Mouse (Mus musculus): ENCODE measurements around the gene Ppp4r2.
"Not testable (repeated sequence)": the region's sequence is repeated elsewhere in the genome, so short reads cannot be mapped to it uniquely, and the experiment has no call there.

The Ppp4r2 gene

GRCm38 (mm10) chr6:100829770-100830169, 3.7 kb upstream of the Ppp4r2 start:
- no peak for DNase-seq (ENCODE audit: low read depth in 1 of 2, low spot score in 2 of 2)

DNA sequence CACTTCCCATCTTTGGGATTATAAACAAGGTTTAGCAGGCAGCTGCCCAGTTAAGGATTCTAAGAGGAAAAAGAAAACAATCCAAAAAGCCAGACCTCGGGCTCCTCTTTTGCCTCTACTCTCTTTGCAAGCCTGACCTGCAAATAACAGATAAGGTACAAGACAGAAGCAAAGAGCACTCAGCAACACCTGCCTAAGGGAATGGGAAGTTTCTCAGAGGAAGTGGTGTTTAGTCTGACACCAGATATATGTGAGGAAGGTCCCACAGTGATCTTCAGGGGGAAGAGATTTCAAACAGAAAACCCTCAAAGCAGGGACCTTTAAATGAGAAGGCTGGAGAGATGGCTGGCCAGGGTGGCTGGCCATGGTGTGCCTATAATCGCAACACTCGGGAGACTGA, 2.2 kb upstream of the Ppp4r2 start:
- DNase-seq (ENCODE audit: low read depth in 1 of 2, low spot score in 2 of 2), result no peak

GRCm38 (mm10) chr6:100831751-100832150, 1.7 kb upstream of the Ppp4r2 start:
- DNase-seq (ENCODE audit: low read depth in 1 of 2, low spot score in 2 of 2), result no peak

GRCm38 (mm10) chr6:100833811-100834481, 524 bp downstream of the Ppp4r2 start:
- DNase-seq (ENCODE audit: low read depth in 1 of 2, low spot score in 2 of 2), result peak in 1 of 2 experiments; percentile 18

- no peak for DNase-seq (ENCODE audit: low read depth in 1 of 2, low spot score in 2 of 2)
Measured at GRCm38 (mm10) chr6:100834489-100835160, 1.2 kb downstream of the Ppp4r2 start.

DNA sequence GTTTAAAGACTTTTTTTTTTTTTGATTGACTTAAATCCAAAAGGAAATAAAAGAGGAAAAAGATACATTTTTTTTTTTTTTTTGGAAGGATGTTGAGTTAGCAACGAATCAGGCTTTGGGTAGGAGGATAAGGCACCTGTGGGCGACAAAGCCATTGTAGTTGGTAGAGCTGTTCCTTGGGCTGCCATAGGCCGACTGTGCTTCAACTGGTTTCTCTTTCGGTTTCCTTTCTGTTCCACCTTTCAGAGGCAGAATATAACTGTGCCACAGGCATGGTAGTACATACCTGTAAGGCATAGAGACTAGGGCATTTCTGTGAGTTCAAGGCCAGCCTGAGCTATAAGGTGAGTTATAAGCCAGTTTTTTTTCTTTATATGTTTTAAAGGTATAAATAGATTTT, 11.6 kb downstream of the Ppp4r2 start:
- DNase-seq (ENCODE audit: low read depth in 1 of 2, low spot score in 2 of 2), result no peak

GRCm38 (mm10) chr6:100847264-100847663, 13.8 kb downstream of the Ppp4r2 start:
- DNase-seq (ENCODE audit: low read depth in 1 of 2, low spot score in 2 of 2), result no peak

GRCm38 (mm10) chr6:100848682-100849375, 15.4 kb downstream of the Ppp4r2 start:
- no peak for DNase-seq (ENCODE audit: low read depth in 1 of 2, low spot score in 2 of 2)

DNA sequence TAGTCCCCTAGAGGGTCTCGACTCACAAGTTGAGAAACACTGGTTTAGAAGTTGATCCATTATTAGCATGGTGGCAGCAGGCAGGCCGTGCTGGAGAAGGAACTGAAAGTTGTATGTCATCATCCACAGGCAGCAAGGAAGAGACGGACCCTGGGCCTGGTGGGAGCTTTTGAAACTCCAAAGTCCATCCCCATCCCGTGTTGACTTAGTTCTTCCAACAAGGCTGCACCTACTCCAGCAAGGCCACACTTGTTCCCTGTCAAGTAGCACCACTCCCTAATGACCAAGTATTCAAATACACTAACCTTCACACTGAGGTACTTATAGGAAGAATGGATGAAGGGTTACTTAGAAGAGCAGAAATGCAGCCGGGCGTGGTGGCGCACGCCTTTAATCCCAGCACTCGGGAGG, 17.3 kb downstream of the Ppp4r2 start:
- DNase-seq (ENCODE audit: low read depth in 1 of 2, low spot score in 2 of 2), result peak; percentile 19 to 22

DNA sequence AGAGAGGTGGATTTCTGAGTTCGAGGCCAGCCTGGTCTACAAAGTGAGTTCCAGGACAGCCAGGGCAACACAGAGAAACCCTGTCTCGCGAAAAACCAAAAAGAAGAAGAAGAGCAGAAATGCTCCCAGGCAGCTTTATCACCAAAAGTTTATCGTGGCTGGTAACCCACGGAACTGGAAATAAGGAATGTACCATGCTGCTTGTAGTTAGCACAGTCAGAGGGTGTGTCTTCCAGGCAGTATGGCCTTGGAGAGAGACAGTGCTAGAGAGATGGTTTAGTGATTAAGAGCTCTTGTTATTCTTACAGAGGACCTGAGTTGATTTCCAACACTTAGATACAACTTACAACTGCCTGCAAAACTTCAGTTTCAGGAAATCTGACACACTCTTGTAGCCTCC, 17.7 kb downstream of the Ppp4r2 start:
- DNase-seq (ENCODE audit: low read depth in 1 of 2, low spot score in 2 of 2), result no peak

DNA sequence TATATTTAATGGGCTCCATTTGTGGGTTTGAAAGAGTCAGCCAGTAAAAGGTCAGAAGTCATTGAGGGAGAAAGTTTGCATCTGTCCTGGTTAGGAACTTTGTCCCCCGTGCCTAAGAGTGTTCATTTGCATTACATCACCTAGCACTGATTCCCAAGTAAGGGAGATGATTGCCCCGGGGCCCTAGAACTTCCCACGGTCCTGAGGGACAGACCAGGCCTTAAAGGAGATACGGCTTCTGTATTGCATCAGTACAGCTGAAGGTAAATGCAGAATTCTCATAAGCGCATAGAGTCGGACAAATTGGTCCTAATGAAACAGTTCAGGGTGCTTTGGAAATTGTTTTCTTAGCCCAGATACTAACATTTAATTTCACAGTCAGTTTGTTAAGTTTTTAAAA, 31.9 kb downstream of the Ppp4r2 start:
- DNase-seq (ENCODE audit: low read depth in 1 of 2, low spot score in 2 of 2), result no peak

- DNase-seq (ENCODE audit: low read depth in 1 of 2, low spot score in 2 of 2), result not testable (repeated sequence)
Measured at GRCm38 (mm10) chr6:100865788-100866187, 32.4 kb downstream of the Ppp4r2 start.

DNA sequence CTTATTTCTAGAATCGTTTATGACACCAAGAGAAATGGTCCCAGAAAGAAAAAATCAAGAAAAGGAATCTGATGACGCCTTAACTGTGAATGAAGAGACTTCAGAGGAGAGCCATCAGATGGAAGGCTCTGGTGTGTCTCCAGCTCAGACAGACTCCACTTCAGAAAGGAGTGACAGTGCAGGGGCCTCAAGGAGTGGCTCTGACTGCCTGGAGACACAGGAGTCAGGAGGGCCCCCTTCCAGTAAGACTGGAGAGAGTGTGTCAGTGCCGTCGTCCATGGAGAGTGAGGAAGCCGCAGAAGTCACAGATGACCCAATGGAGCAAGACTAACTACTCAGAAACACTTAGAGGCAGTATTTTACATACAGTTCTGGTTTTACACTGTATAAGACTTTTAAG, 32.8 kb downstream of the Ppp4r2 start:
- not testable (repeated sequence) for DNase-seq (ENCODE audit: low read depth in 1 of 2, low spot score in 2 of 2)

DNA sequence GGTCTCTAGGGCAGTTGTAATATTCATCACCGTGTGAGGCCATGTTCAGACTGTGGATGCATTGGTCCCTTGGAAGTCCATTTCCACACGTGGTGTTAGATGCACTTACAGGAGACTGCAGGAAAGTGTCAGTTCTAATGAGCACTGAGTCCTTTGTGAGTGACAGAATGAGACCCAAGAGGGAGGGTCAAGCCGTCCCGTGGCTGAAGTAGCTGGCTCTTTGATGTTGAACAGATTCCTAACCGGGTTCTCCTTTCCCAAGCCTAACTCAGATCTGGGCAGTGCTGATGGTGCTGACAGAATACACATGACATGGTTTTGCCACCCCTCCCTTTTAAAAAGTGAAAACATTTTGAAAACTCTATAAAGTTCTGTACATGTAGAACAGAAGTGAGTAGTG, 35.4 kb downstream of the Ppp4r2 start:
- no peak for DNase-seq (ENCODE audit: low read depth in 1 of 2, low spot score in 2 of 2)

DNA sequence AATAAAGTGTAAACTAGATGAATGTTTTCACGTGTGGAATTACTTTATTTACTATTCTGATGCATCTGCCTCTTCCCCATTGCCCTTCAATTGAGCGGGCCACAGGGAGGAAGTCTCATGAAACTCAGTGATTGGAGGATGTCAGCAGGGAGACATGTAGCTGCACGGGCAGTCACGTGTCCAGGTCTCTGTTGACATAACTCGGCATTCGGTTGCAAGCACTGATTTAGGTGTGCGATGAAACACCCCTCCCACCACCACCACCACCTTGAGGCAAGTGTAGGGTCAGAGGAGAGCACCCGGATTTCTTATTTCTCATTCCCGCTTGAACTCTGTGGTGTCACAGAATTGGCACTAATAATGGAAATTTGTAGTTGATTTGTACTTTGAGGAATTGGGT, 36.5 kb downstream of the Ppp4r2 start:
- no peak for DNase-seq (ENCODE audit: low read depth in 1 of 2, low spot score in 2 of 2)

- DNase-seq (ENCODE audit: low read depth in 1 of 2, low spot score in 2 of 2), result no peak
Measured at GRCm38 (mm10) chr6:100873191-100873590, 39.8 kb downstream of the Ppp4r2 start.

DNA sequence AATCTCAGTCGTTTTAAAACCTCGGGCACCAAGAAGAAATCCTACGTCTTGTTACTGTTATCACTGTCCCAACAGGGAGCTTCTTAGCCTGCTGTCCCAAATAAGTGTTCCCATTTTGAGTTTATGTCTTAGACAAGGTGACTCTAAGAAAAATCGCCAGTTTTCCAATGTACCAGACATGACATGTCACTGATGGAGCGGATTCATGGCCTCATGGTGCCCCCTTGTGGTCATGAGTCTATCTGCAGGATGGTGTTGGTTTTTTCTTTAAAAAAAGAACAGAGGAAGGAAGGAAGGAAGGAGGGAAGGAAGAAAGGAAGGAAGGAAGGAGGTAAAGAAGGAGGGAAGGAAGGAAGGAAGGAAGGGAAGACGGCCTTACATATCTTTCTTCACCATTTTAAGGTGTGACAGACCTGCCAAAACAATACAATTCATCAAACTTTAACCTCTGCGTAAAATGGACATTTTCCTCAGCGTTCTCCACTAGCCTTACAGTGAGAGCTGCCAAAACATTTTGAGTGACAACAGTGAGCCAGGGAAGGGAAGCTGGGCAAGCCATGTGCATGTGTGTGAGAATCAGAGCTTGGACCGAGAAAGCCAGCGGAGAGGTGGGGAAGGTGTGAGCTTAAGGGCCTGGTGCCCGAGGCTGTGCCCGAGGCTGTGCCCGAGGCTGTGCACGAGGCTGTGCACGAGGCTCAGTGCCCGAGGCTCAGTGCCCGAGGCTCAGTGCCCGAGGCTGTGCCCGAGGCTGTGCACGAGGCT, 42.6 kb downstream of the Ppp4r2 start:
- DNase-seq (ENCODE audit: low read depth in 1 of 2, low spot score in 2 of 2), result no peak

DNA sequence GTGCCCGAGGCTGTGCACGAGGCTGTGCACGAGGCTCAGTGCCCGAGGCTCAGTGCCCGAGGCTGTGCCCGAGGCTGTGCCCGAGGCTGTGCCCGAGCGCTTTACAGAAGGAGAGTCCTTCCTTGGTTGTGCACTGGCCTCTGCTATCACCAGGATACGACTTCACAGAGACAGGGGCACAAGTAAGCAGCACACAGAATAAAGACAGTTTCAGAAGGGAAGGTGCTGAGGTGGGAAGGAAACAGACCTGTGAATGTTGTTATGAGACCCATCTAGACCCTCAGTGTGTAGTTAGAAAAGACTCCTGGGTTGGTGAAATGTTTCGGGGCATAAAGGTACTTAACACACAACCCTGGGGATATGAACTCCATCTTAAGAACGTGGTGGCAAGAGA, 43.2 kb downstream of the Ppp4r2 start:
- DNase-seq (ENCODE audit: low read depth in 1 of 2, low spot score in 2 of 2), result no peak

- no peak for DNase-seq (ENCODE audit: low read depth in 1 of 2, low spot score in 2 of 2)
Measured at GRCm38 (mm10) chr6:100878546-100878945, 45.1 kb downstream of the Ppp4r2 start.

- no peak for DNase-seq (ENCODE audit: low read depth in 1 of 2, low spot score in 2 of 2)
Measured at GRCm38 (mm10) chr6:100879607-100880006, 46.2 kb downstream of the Ppp4r2 start.

DNA sequence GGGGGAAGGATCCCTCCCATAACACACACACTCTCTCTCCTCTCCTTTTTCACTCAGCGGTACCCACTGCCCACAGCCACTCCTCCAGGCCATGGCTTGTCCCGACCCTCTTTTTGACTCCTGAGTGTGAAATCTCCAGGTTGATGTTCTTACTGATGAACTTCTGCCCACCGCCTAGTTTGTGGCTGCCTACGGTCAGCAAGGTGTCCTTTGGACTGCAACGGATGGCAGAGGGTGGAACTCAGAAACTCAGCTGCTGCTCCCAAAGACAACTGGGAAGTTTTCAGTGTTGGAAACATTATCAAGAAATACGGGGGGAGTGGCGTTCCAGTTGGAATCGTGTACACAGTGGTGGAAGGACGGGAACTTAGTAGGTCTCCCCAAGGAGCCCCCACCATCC, 48.2 kb downstream of the Ppp4r2 start:
- DNase-seq (ENCODE audit: low read depth in 1 of 2, low spot score in 2 of 2), result no peak

Measured in monocyte, adult 2 months (primary cell).